Mouse (Mus musculus) midbrain, embryonic 12.5 days (tissue): ENCODE data around the gene Itpkb. TPM values are rescaled to one million over a fixed set of nuclear protein-coding genes. Genes with fewer than 3 reads are reported as not detected.

Experiments
- ATAC-seq: fragments of 200-750 bp; cut with Nextera tagmentation; 2 replicates; pipeline ENCODE4 v1.8.0; 2017; ENCODE audit warnings: low read depth, moderate TSS enrichment, moderate library complexity; ENCODE audit not compliant: low FRiP score
- H3K27ac ChIP-seq: fragments of 300-500 bp; sonication (generic); replicated peaks from 2 replicates; pipeline ENCODE4 v1.5.1; 2016; ENCODE audit warnings: mild to moderate bottlenecking
- H3K27me3 ChIP-seq: fragments of 300-500 bp; sonication (generic); 2 replicates; pipeline ENCODE4 v1.6.1; 2016; ENCODE audit warnings: mild to moderate bottlenecking
- H3K36me3 ChIP-seq: fragments of 300-500 bp; sonication (generic); 2 replicates; pipeline ENCODE4 v1.6.1; 2016
- H3K4me1 ChIP-seq: fragments of 300-500 bp; sonication (generic); 2 replicates; pipeline ENCODE4 v1.6.1; 2016
- H3K4me2 ChIP-seq: fragments of 300-500 bp; sonication (generic); replicated peaks from 2 replicates; pipeline ENCODE4 v1.6.1; 2016; ENCODE audit warnings: mild to moderate bottlenecking, moderate library complexity
- H3K4me3 ChIP-seq: fragments of 300-500 bp; sonication (generic); 2 replicates; pipeline ENCODE4 v1.5.1; 2016; ENCODE audit warnings: mild to moderate bottlenecking
- H3K9ac ChIP-seq: fragments of 300-500 bp; sonication (generic); replicated peaks from 2 replicates; pipeline ENCODE4 v1.6.1; 2016; ENCODE audit warnings: mild to moderate bottlenecking, moderate library complexity
- H3K9me3 ChIP-seq: fragments of 300-500 bp; sonication (generic); 2 replicates; pipeline ENCODE4 v1.6.1; 2016; ENCODE audit warnings: mild to moderate bottlenecking
- WGBS: fragments of 180-500 bp; shearing (Covaris S2); methylation state at CpG from one replicate; pipeline ENCODE4 v1.1.7; 2016; 5-methylcytosine and 5-hydroxymethylcytosine counted together
- polyA plus RNA-seq: library from polyadenylated mRNA; unstranded; fragments of >200 nt; fragmentation: Nextera tagmentation; extraction: Ambion mirVana; gene quantifications from 2 replicates; pipeline ENCODE4 v1.2.1, GENCODE M21; 2016

The Itpkb gene
- polyA plus RNA-seq, 1 experiment from 2014 or later, result 5.2 TPM

GRCm38 (mm10) chr1:180392137-180392798 is 62.0 kb downstream of the Itpkb start:
- Histone ChIP-seq H3K27ac (no peak overlapping the region), H3K4me2 (no peak overlapping the region), H3K4me3 (no peak overlapping the region), H3K36me3 (no peaks in the 10 kb centered on the region), H3K27me3 (no peaks in the 10 kb centered on the region), H3K9ac (no peak overlapping the region), H3K9me3 (no peaks in the 10 kb centered on the region), H3K4me1 (0 out of 2 replicates have a peak, but pooled peaks cover 3% of the 10 kb centered on the region)
- ATAC-seq, result no peak
- 92% methylated on average over 5 of the region's 5 CpGs for WGBS

GRCm38 (mm10) chr1:180393017-180393797 is 62.9 kb downstream of the Itpkb start:
- no peak for ATAC-seq
- H3K27ac ChIP-seq, result no peak overlapping the region
- H3K4me1 ChIP-seq, result 0 out of 2 replicates have a peak, but pooled peaks cover under 1% of the 10 kb centered on the region
- 89% methylated on average over 9 of the region's 9 CpGs for WGBS
- H3K36me3 ChIP-seq, result no peaks in the 10 kb centered on the region
- H3K4me2 ChIP-seq, result no peak overlapping the region
- no peak overlapping the region for H3K4me3 ChIP-seq
- no peak overlapping the region for H3K9ac ChIP-seq
- no peaks in the 10 kb centered on the region for H3K27me3 ChIP-seq
- H3K9me3 ChIP-seq, result no peaks in the 10 kb centered on the region

GRCm38 (mm10) chr1:180393873-180394272 is 63.6 kb downstream of the Itpkb start:
- Histone ChIP-seq H3K4me1 (no peaks in the 10 kb centered on the region), H3K36me3 (no peaks in the 10 kb centered on the region), H3K4me2 (no peak overlapping the region), H3K4me3 (no peak overlapping the region), H3K27me3 (no peaks in the 10 kb centered on the region), H3K27ac (no peak overlapping the region), H3K9me3 (no peaks in the 10 kb centered on the region), H3K9ac (no peak overlapping the region)
- ATAC-seq, result no peak
- WGBS, result 94% methylated on average over 12 of the region's 12 CpGs

GRCm38 (mm10) chr1:180397734-180398133 is 67.4 kb downstream of the Itpkb start:
- H3K9me3 ChIP-seq, result no peaks in the 10 kb centered on the region
- no peak for ATAC-seq
- WGBS, result 73% methylated on average over 5 of the region's 5 CpGs
- no peak overlapping the region for H3K9ac ChIP-seq
- no peak overlapping the region for H3K4me2 ChIP-seq
- H3K4me3 ChIP-seq, result no peak overlapping the region
- H3K27me3 ChIP-seq, result no peaks in the 10 kb centered on the region
- H3K27ac ChIP-seq, result no peak overlapping the region
- no peaks in the 10 kb centered on the region for H3K4me1 ChIP-seq
- no peaks in the 10 kb centered on the region for H3K36me3 ChIP-seq

GRCm38 (mm10) chr1:180398446-180398845 is 68.2 kb downstream of the Itpkb start:
- H3K9ac ChIP-seq, result no peak overlapping the region
- no peak for ATAC-seq
- H3K4me3 ChIP-seq, result no peak overlapping the region
- H3K4me2 ChIP-seq, result no peak overlapping the region
- H3K27ac ChIP-seq, result no peak overlapping the region
- 80% methylated on average over 3 of the region's 3 CpGs for WGBS
- H3K4me1 ChIP-seq, result no peaks in the 10 kb centered on the region
- no peaks in the 10 kb centered on the region for H3K9me3 ChIP-seq
- H3K27me3 ChIP-seq, result no peaks in the 10 kb centered on the region
- no peaks in the 10 kb centered on the region for H3K36me3 ChIP-seq

- no peaks in the 10 kb centered on the region for H3K36me3 ChIP-seq
- H3K4me3 ChIP-seq, result no peak overlapping the region
- no peaks in the 10 kb centered on the region for H3K9me3 ChIP-seq
- H3K4me1 ChIP-seq, result 0 out of 2 replicates have a peak, but pooled peaks cover 4% of the 10 kb centered on the region
- ATAC-seq, result no peak
- H3K9ac ChIP-seq, result no peak overlapping the region
- H3K4me2 ChIP-seq, result no peak overlapping the region
- H3K27ac ChIP-seq, result no peak overlapping the region
- 73% methylated on average over 4 of the region's 4 CpGs for WGBS
- H3K27me3 ChIP-seq, result no peaks in the 10 kb centered on the region
Observed at GRCm38 (mm10) chr1:180400691-180401455, 70.6 kb downstream of the Itpkb start.

GRCm38 (mm10) chr1:180401725-180402124 is 71.4 kb downstream of the Itpkb start:
- Histone ChIP-seq H3K4me3 (no peak overlapping the region), H3K27me3 (no peaks in the 10 kb centered on the region), H3K4me1 (0 out of 2 replicates have a peak, but pooled peaks cover 4% of the 10 kb centered on the region), H3K9ac (no peak overlapping the region), H3K27ac (no peak overlapping the region), H3K9me3 (no peaks in the 10 kb centered on the region), H3K36me3 (no peaks in the 10 kb centered on the region), H3K4me2 (no peak overlapping the region)
- ATAC-seq, result no peak
- 84% methylated on average over 6 of the region's 6 CpGs for WGBS

GRCm38 (mm10) chr1:180402481-180403081 is 72.3 kb downstream of the Itpkb start:
- Histone ChIP-seq H3K27ac (no peak overlapping the region), H3K4me2 (no peak overlapping the region), H3K9ac (no peak overlapping the region), H3K4me3 (no peak overlapping the region), H3K36me3 (no peaks in the 10 kb centered on the region), H3K9me3 (no peaks in the 10 kb centered on the region), H3K4me1 (0 out of 2 replicates have a peak, but pooled peaks cover 13% of the 10 kb centered on the region), H3K27me3 (no peaks in the 10 kb centered on the region)
- WGBS, result 89% methylated on average over 11 of the region's 11 CpGs
- no peak for ATAC-seq

- no peak overlapping the region for H3K4me2 ChIP-seq
- H3K4me3 ChIP-seq, result no peak overlapping the region
- no peaks in the 10 kb centered on the region for H3K27me3 ChIP-seq
- 90% methylated on average over 8 of the region's 8 CpGs for WGBS
- no peaks in the 10 kb centered on the region for H3K36me3 ChIP-seq
- no peak overlapping the region; the same call in 1 of the 2 replicates for H3K27ac ChIP-seq
- no peaks in the 10 kb centered on the region for H3K9me3 ChIP-seq
- no peak for ATAC-seq
- no peak overlapping the region for H3K9ac ChIP-seq
- 0 out of 2 replicates have a peak, but pooled peaks cover 16% of the 10 kb centered on the region for H3K4me1 ChIP-seq
Observed at GRCm38 (mm10) chr1:180403357-180403693, 73.0 kb downstream of the Itpkb start.

GRCm38 (mm10) chr1:180403694-180404606 is 73.7 kb downstream of the Itpkb start:
- Histone ChIP-seq H3K27me3 (no peaks in the 10 kb centered on the region), H3K9me3 (no peaks in the 10 kb centered on the region), H3K4me2 (no peak overlapping the region), H3K4me1 (0 out of 2 replicates have a peak, but pooled peaks cover 16% of the 10 kb centered on the region), H3K36me3 (no peaks in the 10 kb centered on the region), H3K4me3 (no peak overlapping the region), H3K27ac (no peak overlapping the region; the same call in 1 of the 2 replicates), H3K9ac (no peak overlapping the region)
- no peak for ATAC-seq
- WGBS, result 74% methylated on average over 32 of the region's 32 CpGs

- 93% methylated on average over 3 of the region's 3 CpGs for WGBS
- no peaks in the 10 kb centered on the region for H3K9me3 ChIP-seq
- H3K27me3 ChIP-seq, result no peaks in the 10 kb centered on the region
- H3K4me1 ChIP-seq, result 0 out of 2 replicates have a peak, but pooled peaks cover 16% of the 10 kb centered on the region
- no peak for ATAC-seq
- no peak overlapping the region for H3K4me3 ChIP-seq
- H3K4me2 ChIP-seq, result no peak overlapping the region
- H3K27ac ChIP-seq, result no peak overlapping the region
- no peak overlapping the region for H3K9ac ChIP-seq
- H3K36me3 ChIP-seq, result no peaks in the 10 kb centered on the region
Observed at GRCm38 (mm10) chr1:180404706-180405105, 74.4 kb downstream of the Itpkb start.
